Mouse (Mus musculus) R1 (cell line): Measurements from ENCODE around the gene Cyp4a30b.
"Not testable (repeated sequence)": the region's sequence is repeated elsewhere in the genome, so short reads cannot be mapped to it uniquely, and the experiment has no call there.

Source experiments
- DNase-seq: peaks from one replicate; pipeline ENCODE4 v3.0.0-alpha.2; 2018; ENCODE audit warnings: low read depth, low spot score

The Cyp4a30b gene

GRCm38 (mm10) chr4:115452304-115452703 is at the start of gene Cyp4a30b:
TSS of gene Cyp4a30b (plus strand) at chr4:115452604.
- DNase-seq = no peak

DNA sequence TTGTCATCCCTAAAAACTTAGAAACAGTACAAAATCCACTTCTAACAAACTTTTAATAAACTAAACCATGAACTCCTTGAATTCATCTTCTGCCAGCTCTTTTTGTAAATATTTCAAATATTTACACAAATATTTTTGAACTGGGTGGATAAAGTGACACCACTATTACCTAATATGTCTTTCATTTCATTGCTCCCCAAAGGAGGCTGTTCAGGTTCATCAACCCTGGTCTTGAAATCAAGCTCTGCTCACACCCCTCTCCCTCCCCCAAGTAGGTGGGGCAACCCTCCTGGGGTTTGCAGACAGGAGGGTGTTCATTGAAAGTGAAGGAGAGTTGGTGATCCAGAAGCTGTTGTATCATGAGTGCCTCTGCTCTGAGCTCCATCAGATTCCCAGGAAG is 41.1 kb upstream of the Cyp4a30b start, which contains the start of gene Cyp4a12b:
TSS of gene Cyp4a12b (plus strand) at position 301 of the 400 bp plus-strand sequence.
- DNase-seq = not testable (repeated sequence)

GRCm38 (mm10) chr4:115450577-115451137 is 1.7 kb upstream of the Cyp4a30b start:
- DNase-seq = no peak

DNA sequence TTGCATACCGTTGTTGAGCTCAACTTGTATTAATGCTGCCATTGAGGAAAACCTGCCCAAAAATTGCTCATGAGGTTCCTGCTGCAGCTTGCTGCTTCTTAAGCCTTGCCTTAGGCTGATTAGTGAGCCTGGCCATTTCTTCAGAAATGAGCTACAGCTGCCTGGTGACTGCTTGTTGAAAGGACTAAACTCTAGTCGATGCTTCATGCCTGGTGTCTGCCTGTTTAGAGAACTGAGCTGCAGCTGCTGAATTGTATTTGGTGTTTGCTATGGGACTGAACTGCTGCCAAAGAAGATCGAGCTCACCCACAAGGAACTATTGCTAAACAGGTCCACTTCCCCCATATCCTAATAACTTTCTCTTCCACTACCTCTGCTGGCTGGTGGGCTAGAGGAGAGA is 21.2 kb downstream of the Cyp4a30b start:
- not testable (repeated sequence) for DNase-seq

GRCm38 (mm10) chr4:115476051-115476450 is 23.6 kb downstream of the Cyp4a30b start:
- peak; percentile 34 for DNase-seq

DNA sequence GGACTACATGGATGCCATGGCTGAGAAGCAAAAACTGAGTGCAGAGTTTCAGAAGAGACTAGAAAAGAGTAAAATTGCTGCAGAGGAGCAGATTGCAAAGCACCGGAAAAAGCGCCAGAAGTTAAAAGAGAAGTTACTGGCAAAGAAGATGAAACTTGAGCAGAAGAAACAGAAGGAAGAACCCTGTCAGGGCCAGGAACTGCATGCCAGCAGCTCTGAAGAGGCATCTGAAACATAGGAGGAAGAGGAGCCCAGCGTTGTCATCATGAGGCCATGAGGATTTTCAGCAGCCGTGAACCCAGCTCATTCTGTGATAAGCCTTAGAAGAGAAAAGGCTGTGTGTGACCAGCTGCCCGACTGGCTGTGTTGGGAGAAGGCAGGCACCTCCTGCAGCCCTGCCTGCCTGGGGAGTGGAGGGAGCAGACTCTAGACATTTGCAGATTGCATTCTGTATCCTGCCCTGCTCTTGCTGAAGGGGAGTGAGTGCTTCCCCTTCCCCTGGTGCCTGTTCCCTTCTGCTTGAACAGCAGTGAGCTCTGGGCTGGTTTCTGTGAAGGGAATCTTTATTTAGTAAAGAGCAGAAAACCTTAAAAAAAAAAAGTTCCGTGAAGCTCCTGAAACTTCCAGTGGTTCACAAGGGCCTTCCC is 28.7 kb downstream of the Cyp4a30b start:
- no peak for DNase-seq

DNA sequence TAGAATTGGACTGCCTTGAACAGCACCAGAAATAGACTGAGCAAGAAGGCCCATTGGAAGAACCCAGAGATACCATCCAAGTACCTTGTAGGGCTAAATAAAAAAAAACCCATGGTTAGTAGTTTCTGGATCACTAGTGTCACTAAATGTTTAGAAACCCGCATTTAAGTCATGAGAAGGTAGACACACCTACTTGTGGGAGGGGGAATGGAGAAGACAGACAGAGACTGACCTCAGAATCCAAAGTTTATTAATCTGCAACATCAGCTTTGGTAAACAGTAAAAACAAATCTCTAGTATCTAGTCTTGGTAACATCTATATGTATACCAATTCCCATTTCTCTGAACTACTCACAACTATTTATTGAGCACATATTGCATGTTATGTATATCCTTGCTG is 43.6 kb downstream of the Cyp4a30b start, which contains the start of gene Cyp4a14:
TSS of gene Cyp4a14 (minus strand) at position 142 of the 400 bp plus-strand sequence.
- DNase-seq = no peak

- DNase-seq = no peak
Observed at GRCm38 (mm10) chr4:115497466-115497865, 45.1 kb downstream of the Cyp4a30b start.

DNA sequence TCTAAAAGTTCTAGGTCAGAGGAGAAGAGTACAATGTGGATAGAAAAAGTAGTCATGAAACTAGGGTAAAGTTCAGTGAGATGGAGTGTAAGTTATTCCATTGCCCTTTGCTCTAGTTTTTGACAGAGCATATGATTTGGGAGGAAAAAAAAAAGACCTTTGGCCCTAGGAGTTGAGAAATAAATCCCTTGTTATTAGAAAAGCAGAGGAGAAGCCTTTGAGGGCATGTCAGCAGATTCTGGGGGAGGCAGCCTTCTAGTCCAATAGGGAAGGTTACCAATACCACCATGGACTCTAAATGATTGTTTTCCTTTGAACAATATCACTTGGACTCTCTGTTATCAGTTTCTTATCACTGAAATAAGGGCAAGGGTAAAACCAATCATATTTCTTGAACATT is 61.6 kb downstream of the Cyp4a30b start:
- not testable (repeated sequence) for DNase-seq

- not testable (repeated sequence) for DNase-seq
Observed at GRCm38 (mm10) chr4:115518000-115518399, 65.6 kb downstream of the Cyp4a30b start, which contains the start of gene Cyp4a10. TSS of gene Cyp4a10 (plus strand) at chr4:115518264.

DNA sequence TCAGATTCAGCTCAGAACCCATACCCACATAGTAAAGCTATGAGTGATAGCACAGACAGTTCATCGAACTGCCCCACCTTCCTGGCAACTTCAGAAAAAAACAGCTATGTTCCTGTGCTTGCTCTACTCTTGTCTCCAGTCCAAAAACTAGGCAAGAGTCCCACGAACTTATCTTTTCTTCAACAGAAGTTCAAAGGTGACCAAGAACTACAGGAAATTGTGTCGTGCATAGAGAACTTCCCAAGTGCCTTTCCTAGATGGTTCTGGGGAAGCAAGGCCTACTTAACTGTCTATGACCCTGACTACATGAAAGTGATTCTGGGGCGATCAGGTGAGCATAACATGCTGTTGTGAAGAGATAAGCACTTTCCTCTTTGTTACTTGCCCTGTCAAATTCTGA is 67.0 kb downstream of the Cyp4a30b start:
- DNase-seq = no peak
